Mouse (Mus musculus) adrenal gland, postnatal 4 days (tissue): Measurements from ENCODE around the gene Tnpo1. TPM values are rescaled to one million over a fixed set of nuclear protein-coding genes. Genes with fewer than 3 reads are reported as not detected.
"Not testable (repeated sequence)": the region's sequence is repeated elsewhere in the genome, so short reads cannot be mapped to it uniquely, and the experiment has no call there.

Experiments
- DNase-seq, 2 experiments: peaks; one replicate each; pipeline ENCODE4 v3.0.0; 2021 to 2022; ENCODE audit warnings: low spot score in 2 of 2, mixed read lengths in 2 of 2
- total RNA-seq, 2 experiments: library from RNA; stranded (reverse); gene quantifications; 2 replicates each; pipeline ENCODE4 v1.2.3; 2021

Tnpo1 gene
- total RNA-seq, 2 experiments from 2014 or later, result 142 to 151 TPM

GRCm38 (mm10) chr13:98890871-98891219 is 35.3 kb downstream of the Tnpo1 start:
- peak; percentile 46 to 75 for DNase-seq

- DNase-seq, result peak; percentile 19 to 30
Observed at GRCm38 (mm10) chr13:98890137-98890870, 35.9 kb downstream of the Tnpo1 start.

- no peak for DNase-seq
Observed at GRCm38 (mm10) chr13:98889211-98889610, 37.0 kb downstream of the Tnpo1 start.

DNA sequence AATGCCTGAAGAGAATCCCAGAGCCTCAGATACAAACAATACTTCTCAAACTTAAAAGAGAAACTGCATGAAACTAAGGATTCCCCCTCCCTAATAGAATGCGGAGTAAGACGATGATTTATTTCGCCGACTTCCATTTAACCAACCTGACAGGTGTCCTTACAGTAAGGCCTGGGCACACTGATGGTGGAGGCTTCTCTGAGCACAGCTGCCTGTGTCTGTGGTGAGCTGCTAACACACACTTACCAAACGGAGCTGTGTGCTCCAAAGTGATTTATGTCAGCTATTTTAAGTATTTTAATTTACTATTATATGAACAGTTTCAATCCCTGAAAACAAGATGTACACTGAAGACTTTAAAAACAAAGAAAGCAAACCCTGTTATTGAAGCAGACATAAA is 42.4 kb downstream of the Tnpo1 start:
- no peak for DNase-seq

- DNase-seq, result no peak
Observed at GRCm38 (mm10) chr13:98881991-98882390, 44.2 kb downstream of the Tnpo1 start.

DNA sequence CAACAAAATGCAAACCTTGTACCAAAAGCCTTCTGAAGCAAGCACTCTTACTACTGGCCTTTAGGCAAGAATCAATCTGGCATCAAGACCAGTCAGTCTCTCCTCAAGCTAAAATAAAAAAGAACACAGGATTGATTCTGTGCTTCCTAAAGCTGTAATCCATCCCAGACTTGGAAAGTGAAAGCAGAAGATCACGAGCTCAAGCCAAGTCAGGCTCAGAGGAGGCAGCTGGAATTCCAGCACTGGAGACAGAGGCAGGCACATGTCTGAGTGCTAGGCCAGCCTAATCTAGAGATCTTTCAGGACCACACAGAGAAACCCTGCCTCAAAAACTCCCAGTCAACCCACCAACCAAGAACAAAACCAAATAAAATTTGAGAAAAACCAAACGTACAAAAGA is 45.8 kb downstream of the Tnpo1 start:
- no peak for DNase-seq

DNA sequence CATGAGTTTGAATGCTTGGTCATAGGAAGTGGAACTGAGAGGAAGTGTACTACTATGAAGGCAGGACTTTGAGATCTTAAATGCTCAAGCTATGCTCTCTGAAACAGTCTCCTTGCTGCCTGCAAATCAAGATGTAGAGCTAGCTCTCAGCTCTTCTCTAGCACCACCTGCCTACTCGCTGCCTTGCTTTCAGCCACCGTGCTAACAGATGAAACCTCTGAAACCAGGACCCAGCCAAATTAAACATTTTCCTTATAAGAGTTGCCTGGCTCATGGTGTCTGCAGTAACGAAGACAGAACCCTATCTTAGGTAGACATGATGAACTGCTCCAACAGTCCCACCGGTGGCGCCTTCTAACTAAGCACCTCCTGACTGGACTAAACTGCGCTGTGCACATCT is 46.8 kb downstream of the Tnpo1 start:
- no peak for DNase-seq

DNA sequence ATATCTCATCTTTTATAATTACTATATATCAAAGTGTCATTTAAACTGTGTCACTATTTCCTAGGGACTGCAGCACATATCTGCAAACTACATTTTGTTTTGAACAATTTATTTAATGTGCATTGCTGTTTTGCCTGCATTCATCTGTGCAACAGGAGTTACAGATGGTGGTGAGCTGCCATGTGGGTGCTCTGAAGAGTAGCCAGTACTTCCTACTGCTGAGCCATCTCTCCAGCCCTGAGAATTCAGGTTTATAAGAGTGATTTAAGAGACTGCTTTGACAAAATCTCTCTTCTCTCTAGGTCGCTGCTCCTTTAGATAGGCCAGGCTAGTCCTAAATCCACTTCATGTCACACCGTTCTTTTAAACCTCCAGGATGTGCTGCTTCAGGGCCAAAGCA is 49.0 kb downstream of the Tnpo1 start:
- no peak for DNase-seq

- no peak for DNase-seq
Observed at GRCm38 (mm10) chr13:98874727-98875126, 51.5 kb downstream of the Tnpo1 start.

DNA sequence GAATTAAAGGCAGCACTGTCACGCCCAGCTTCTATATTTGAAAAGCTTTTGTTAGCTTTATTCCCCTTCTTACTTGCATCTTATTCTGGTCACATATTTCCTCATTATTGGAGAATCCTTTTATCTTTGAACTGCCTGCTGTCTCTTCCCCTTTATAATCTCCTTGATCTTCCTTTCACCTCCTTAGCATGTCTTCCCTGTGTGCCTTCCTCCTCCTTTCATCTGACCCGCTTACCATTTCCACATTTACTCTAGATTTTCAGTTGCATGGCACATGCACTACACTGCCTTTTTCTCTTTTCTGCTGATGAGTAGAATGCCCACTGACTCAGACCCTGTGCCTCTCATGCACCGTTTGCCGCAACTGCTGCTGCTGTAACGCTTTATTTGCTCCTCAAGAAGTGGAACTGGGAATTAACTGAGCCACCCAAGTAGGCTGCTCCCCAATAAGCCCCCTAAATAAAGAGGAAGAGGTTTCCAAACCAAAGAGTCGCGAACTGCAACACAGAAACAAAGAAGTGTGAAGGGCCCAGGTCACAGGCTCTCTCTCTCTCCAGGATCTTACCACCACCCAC is 53.8 kb downstream of the Tnpo1 start:
- DNase-seq, result no peak

GRCm38 (mm10) chr13:98871263-98871662 is 54.9 kb downstream of the Tnpo1 start:
- DNase-seq, result no peak

DNA sequence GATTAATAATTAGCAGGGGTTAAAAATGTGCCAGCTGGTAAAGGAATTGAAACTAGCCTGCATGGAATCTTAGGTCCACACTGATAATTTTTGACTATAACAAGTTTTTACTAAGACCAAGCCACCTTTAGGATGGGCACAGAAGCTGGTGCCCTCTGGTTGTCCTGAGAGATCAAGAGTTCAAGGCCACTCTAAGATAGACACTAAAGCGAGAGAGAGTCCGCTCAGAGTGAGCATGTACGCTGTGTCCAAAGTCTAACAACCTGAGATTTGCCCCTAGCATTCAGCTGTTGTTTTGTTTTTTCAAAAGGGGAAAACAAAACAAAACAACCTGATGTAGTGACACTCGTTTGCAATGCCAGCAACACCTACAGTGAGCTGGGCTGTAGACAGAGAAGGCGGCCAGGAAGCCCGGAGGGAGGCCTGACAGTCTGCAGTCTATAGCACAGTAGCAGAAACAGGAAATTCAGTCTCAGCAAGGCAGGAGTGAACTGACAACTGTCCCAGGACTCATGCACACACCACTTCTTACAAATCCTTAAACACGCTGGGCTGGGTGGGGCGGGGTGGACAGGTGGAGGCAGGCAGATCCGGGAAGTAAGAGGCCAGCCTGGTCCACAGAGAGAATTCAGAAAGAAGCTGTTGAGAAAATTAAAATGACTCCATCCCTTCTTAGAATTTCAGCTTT is 57.8 kb downstream of the Tnpo1 start:
- DNase-seq, result no peak

- no peak for DNase-seq
Observed at GRCm38 (mm10) chr13:98867810-98868209, 58.4 kb downstream of the Tnpo1 start.

DNA sequence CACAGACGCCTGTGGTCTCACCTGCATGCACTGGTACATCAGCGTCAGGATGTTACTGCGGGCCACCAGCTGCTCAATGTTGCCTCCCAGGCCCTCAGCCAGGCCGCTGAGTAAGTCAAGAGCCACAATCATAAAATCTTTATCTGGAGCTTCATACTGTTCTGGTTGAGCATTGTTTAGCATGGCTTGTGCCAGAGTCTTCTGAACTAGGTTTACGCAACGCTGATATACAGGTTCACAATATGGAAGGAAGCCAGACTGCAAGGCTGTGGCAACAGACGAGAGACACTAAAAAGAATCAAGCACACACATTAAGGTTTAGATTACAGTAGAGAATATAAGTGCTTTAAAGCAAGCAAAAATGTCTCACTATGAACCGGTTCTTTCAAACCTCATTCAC is 70.9 kb downstream of the Tnpo1 start:
- no peak for DNase-seq

DNA sequence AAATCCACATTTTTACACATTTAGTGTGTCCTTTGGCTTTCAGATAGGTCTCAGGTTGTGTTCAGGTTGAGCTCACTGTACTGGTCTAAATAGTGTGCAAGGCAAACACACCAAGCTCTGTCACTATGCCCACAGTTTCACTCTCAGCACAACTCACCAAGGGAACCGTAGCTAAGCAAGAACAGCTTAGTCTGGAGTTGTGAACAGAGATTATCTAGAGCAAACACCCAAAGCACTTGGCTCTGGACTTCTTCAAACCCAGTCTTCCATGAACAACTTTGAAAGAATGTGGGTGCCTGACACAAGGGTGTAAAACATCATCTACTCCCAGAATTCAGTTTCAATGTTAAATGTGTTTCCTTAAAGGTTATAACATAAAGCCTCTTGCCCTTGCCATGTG is 80.4 kb downstream of the Tnpo1 start:
- DNase-seq, result no peak

- DNase-seq, result no peak
Observed at GRCm38 (mm10) chr13:98836423-98837088, 89.6 kb downstream of the Tnpo1 start.

DNA sequence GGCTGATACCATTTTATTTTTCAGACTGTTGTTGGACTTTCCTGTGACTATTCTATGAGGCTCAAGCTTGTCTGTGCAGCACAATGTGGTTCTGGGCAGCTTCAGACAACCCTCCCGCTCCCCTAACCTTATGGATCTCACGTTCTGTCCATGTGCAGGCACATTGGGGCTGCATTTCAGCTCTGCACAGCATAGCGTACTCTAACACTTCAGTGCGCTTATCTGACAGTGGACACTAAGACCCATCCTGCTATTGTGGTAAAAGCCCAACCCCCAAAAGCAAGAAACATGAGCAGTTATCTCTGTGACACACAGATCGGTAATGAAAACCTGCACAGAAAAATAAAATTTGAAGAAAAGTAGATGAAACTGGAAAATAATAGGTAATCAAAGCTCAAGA is 90.4 kb downstream of the Tnpo1 start:
- no peak for DNase-seq

DNA sequence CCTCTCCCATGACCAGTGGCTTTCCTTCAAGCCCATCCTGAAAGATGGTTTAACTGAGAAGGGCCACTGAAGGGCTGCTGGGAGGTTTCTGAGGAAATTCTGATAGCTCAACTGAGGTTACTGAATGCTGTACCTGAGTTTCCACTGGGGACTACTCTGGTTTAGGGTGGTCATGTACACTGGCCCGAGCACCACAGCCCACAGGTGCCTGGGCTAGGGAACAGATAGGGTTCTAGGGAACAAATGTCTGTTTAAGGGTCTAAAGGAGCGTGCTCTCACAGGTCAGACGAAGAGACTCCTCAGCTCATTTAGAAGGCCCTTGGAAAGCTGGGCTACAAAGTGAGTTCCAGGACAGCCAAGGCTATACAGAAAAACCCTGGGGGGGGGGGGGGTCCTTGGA is 91.5 kb downstream of the Tnpo1 start:
- DNase-seq, result no peak

DNA sequence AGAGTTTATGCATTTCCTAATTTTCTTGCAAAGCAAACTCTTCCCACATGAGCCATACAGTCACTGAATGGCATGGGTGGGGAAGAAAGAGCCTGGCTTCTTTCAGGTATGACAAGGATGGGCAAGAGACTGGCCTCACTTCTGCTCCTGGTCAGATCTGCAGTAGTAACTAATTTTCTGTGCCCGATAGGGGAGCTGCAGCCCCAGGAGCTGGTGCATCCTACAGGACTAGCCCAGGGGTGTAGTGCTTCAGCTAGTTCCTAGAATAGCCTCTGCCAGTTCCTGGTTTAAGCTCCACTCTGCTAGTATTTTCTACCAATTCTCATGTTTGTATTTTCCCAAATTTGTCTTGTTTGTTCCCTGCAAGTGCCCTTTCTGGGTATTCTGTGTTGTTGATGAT is 92.0 kb downstream of the Tnpo1 start:
- DNase-seq, result no peak

GRCm38 (mm10) chr13:98832451-98833450 is 93.4 kb downstream of the Tnpo1 start:
- DNase-seq, result no peak

- DNase-seq, result not testable (repeated sequence)
Observed at GRCm38 (mm10) chr13:98829026-98829425, 97.2 kb downstream of the Tnpo1 start.
